Mouse (Mus musculus): Measurements from ENCODE around the gene Bcl9. TPM values are rescaled to one million over a fixed set of nuclear protein-coding genes. Genes with fewer than 3 reads are reported as not detected.

The Bcl9 gene
- total RNA-seq, 2 experiments from 2014 or later: 64.7 to 67.6 TPM

DNA sequence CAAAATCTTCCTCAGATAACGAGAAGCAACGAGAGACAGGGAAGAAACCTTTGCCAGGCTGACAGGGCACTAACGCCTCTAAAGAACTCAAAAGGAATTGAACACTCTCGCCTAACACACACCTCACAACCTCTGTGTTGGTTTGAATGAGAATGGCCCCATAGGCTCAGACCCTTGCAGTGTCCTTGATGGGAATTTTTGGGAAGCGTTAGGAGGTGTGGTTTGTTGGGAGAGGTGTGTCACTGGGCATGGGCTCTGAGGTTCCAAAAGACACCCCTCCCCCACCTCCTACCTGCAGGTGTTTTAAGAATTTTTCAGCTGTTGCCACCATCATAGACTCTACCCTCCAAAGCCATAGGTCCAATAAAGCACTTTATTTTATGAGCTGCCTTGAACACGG, 118.8 kb downstream of the Bcl9 start:
- no peak for TF ChIP-seq CTCF (conservative IDR thresholded peaks at IDR 0.05)
- no peak for DNase-seq (ENCODE audit: low spot score in 2 of 2)
- Histone ChIP-seq H3K4me3 (no peak overlapping the region), H3K27ac (no peak overlapping the region)

DNA sequence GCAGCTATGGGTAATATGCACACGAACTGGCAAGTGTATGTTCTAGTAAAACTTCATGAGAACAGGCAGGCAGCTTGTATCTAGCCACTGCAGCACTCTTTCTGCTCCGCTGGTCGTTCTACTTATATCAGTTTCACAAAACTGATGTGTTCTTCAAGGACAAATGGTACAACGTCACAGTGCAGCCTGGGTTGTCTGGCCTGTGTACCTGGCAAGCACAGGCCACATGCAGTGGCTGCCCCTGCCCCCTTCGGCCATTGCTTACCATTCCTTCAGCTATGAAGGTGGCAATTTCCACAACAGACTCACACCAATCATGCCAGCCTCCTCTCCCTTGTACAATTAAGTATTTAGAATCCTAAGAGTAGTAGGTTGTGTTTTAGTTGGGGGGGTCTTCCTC, 125.1 kb downstream of the Bcl9 start:
- no peak overlapping the region for H3K27ac ChIP-seq
- TF ChIP-seq CTCF (conservative IDR thresholded peaks at IDR 0.05): no peak
- H3K4me3 ChIP-seq: no peak overlapping the region
- no peak for DNase-seq (ENCODE audit: low spot score in 2 of 2)

DNA sequence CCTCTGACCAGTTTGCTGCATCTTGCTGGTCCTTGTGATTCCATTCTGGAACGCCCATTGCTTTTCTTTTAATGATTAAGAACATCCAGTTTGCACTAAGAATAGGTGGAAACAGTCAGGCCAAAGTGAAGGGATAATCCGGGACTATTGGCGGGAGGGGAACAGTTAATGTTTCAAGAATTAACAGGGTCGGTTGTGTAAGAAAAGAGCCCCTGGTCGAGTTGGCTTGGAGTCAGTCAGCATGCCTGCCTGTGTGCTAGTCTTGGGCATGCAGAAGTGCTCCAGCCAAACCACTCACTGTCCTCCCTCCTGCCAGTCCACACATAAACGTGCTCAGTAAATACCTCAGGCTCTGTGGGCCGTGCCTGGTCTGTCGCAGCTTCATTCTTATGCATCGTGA, 125.5 kb downstream of the Bcl9 start:
- no peak for TF ChIP-seq CTCF (conservative IDR thresholded peaks at IDR 0.05)
- H3K4me3 ChIP-seq: no peak overlapping the region
- no peak overlapping the region for H3K27ac ChIP-seq
- no peak for DNase-seq (ENCODE audit: low spot score in 2 of 2)

DNA sequence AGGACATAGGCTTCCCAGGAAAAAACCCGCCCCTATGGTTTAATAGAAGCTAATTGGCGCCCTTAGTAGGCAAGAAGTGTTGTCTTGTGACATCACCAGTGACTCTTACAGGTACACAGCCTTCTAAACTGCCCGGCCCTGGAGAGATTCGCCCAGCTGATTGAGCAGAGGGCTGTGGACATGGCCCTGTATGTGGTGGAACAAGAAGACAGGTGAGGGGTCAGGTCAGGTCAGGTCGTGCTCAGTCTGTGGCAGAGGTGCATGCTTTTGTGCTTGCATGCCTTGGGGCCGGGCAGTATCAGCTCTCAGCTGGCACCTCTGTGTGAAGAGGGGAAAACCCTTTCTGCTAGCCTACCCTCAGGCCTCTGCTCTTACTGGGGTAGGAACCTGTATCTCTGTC, 126.2 kb downstream of the Bcl9 start:
- Histone ChIP-seq H3K4me3 (no peak overlapping the region), H3K27ac (no peak overlapping the region)
- TF ChIP-seq CTCF (conservative IDR thresholded peaks at IDR 0.05): no peak
- no peak for DNase-seq (ENCODE audit: low spot score in 2 of 2)

DNA sequence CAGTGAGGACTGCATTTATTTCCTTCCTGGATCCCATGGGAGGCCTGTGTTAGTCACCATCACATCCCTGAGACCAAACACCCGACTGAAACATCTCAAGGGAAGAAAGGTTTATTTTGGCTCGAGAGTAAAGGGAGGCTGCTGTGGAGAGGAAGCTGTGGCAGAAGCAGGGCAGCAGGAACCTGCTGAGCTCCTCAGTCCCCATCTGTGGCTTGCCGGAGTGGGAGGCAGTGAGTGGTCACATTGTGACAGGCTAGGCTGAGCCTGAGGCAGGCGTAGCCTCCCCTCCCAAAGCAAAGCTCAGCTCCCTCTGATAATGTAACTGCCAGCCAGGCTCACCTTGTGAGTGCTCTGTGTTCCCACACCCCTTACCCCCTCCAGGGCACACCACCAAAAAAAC, 130.6 kb downstream of the Bcl9 start:
- H3K27ac ChIP-seq: no peak overlapping the region
- DNase-seq (ENCODE audit: low spot score in 2 of 2): no peak
- no peak for TF ChIP-seq CTCF (conservative IDR thresholded peaks at IDR 0.05)
- no peak overlapping the region for H3K4me3 ChIP-seq

DNA sequence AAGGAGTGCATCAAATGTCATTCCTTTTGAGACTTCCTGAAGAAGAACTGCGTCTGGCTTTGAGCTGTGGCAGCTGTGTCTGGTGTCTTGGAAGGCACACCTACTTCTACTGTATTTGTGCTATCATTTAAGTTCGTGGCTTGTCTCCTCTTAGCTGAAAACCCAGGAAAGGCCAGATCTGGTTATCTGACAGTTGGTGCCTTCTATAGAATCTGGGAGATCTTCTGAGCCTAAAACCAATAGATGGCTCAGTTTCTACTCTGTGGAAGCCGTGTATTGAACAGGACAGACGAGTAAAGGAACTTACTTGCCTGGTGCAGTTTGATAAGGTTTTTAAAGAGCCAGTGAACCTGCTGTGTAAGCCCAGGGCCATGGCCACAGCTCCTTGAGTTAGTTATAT, 133.2 kb downstream of the Bcl9 start:
- TF ChIP-seq CTCF (conservative IDR thresholded peaks at IDR 0.05): no peak
- no peak overlapping the region for H3K27ac ChIP-seq
- DNase-seq (ENCODE audit: low spot score in 2 of 2): no peak
- H3K4me3 ChIP-seq: no peak overlapping the region

DNA sequence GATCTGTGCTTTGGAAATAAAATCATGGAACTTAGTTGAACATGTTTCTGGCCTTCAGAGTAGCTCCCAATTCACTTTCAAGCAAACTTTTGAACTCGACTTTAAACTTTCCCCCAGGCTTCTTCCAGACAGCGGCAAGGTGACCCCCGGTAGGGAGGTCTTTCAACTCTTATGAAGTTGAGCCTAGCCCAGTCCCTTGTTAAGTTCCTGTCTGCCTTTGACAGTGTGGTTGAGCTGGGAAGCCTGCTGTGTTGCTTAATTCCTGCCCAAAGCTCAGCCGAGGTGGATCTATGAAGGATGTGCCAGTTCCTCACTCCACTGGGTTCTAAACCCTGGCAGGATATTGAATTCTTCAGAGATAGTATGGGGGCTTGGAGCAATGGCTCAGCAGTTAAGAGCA, 135.9 kb downstream of the Bcl9 start:
- Histone ChIP-seq H3K27ac (no peak overlapping the region), H3K4me3 (no peak overlapping the region)
- no peak for TF ChIP-seq CTCF (conservative IDR thresholded peaks at IDR 0.05)
- DNase-seq (ENCODE audit: low spot score in 2 of 2): no peak

DNA sequence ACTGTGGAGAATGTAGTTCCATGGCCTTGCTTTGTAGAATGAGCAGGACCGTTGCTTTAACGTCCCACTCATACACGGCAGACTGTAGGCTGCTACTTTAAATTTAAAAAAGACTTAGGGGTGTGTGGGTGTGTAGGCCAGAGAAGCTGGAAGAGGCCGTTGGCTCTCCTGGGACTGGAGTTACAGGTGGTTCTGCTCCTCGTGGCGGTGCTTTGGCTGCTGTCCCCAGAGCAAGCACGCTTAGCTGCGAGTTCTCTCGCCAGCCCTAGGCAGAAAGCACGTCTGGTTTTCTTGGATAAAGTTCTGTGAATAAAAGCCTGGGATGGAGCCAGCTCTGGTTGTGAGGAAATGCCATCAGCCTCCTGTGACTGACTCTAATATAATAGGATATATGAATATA, 136.8 kb downstream of the Bcl9 start:
- no peak for TF ChIP-seq CTCF (conservative IDR thresholded peaks at IDR 0.05)
- Histone ChIP-seq H3K4me3 (peak overlapping the region; percentile 11; the same call in 1 of the 2 replicates), H3K27ac (no peak overlapping the region)
- peak in 1 of 2 experiments; percentile 36 for DNase-seq (ENCODE audit: low spot score in 2 of 2)

DNA sequence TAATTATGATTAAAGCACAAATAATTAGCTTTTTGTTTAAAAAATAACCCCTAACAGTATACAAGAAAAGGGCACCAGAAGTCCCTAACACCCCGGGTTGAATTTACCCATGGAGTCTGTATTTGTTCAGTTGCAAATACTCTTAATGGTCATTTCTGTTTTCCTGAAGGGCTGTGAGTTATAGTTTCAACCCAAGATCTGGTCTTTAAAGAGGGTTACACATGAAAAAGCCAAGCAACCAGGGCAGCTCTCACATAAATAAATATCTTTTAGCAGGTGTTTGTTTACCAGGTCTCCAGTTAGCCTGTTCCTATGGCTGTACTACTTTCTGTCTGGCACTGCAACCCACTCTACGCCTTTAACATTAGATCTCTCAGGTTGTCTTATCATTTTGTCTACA, 137.7 kb downstream of the Bcl9 start:
- Histone ChIP-seq H3K27ac (no peak overlapping the region), H3K4me3 (peak overlapping the region; percentile 68)
- DNase-seq (ENCODE audit: low spot score in 2 of 2): no peak
- no peak for TF ChIP-seq CTCF (conservative IDR thresholded peaks at IDR 0.05)

DNA sequence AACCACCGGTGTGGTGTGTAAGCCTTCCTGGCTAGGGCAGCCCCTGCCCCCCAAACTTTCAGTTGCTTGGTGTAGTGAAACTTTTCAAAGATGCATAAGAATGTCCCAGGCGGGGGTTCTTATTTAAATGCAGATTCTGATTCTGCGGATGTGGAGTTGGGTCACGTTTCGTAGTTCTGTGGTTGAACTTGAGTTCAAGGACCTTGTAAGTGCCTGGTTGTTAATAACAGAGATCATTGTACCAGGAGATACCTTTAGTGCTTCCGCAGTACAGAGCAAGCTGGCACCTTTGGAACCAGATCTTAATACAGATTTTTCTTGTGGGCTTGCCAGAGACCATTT, 138.2 kb downstream of the Bcl9 start:
- TF ChIP-seq CTCF (conservative IDR thresholded peaks at IDR 0.05): no peak
- no peak for DNase-seq (ENCODE audit: low spot score in 2 of 2)
- Histone ChIP-seq H3K4me3 (peak overlapping the region; percentile 68), H3K27ac (peak overlapping the region; percentile 85)

DNA sequence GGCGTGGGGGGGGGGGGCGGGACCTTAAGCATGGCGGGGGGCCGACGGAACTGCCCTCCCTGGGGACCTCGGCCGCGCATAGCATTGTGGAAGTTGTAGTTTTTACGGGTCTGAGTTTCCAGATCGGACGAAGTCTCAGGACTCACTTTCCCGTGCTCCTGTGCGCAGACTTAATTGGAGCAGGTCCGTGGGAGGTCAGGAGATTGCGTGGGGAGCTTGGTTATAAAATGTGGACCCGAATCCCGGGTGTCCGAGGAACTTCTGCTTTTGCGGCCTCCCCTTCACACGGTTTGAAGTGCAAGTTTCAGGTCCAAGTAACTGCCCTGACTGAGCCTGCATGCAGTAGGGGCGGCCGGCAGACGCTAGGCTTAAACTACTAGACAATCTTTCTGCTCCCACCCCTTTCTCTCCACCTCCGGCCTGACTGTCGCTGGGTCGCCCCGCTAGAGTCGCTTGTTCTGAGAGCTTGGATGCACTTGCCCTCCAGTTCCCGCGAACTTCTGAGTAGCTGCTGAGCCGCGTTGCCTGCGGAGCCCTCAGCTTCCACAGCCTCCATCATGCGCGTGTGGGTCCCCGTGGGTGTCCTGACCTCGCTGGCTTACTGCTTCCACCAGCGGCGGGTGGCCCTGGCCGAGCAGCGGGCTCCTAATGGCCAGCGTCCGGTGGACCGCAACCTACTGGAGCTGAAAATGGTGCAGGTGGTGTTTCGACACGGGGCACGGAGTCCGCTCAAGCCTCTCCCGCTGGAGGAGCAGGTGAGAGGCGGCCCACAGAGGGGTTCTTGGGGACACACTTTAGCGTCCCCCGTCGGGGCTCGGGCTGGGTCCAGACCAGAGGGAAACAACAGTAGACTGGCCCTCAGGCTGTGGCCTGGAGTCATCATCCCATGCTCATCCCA, 138.9 kb downstream of the Bcl9 start, which contains the start of gene Acp6:
Acp6 (plus strand) TSS at position 167 of the 898 bp plus-strand sequence.
- peak; percentile 87 to 94 for DNase-seq (ENCODE audit: low spot score in 2 of 2)
- peak within 1 kb of the TSS; percentile 68 for H3K4me3 ChIP-seq
- peak within 1 kb of the TSS; percentile 85 for H3K27ac ChIP-seq
- no peak for TF ChIP-seq CTCF (conservative IDR thresholded peaks at IDR 0.05)

DNA sequence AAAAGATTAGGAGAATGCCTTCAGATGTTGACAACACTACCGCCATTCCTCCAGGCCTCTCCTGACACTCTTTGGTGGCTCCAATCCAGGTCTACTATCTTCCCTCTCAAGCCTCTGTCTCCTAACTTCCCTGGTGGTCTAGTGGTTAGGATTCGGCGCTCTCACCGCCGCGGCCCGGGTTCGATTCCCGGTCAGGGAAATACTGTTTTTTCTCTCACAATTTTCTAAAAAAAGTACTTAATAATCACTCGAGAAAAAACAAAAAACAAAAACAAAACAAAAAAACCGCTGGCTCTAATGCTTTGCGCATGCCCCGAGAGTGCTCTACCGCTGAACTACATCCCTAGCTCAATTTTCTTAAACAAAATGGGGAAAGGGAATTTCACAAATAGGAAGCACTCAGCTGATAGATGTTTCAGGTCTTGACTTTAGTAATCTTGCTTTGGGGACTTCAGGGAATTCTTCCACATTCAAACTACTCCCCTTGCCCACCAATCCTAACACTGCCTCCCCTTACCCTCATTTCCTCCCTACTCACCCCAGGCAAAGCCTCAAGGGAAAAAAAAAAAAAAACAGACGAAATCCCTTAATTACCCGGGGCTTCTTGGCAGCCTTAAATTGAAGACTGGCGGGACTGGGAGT, 139.6 kb downstream of the Bcl9 start:
- no peak for TF ChIP-seq CTCF (conservative IDR thresholded peaks at IDR 0.05)
- H3K4me3 ChIP-seq: peak overlapping the region; percentile 68
- DNase-seq (ENCODE audit: low spot score in 2 of 2): peak; percentile 87 to 95
- peak overlapping the region; percentile 85 for H3K27ac ChIP-seq

DNA sequence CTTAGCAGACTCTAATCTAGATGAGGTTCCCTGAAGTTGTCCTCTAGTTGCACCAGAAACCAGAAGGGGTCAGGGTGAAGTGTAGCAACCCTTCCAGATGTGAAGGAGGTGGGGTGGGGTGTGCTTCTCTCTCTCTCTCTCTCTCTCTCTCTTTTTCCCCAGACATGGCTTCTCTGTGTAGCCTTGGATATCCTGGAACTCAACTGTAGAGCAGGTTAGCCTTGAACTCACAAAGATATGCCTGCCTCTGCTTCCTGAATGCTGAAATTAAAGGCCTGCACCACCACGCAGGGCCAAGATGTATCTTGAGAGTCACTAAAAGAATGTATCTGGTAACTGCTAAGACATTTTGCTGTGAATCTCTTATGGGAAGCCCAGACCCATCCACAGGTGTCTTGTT, 140.4 kb downstream of the Bcl9 start:
- no peak overlapping the region for H3K27ac ChIP-seq
- DNase-seq (ENCODE audit: low spot score in 2 of 2): no peak
- no peak for TF ChIP-seq CTCF (conservative IDR thresholded peaks at IDR 0.05)
- H3K4me3 ChIP-seq: no peak overlapping the region

DNA sequence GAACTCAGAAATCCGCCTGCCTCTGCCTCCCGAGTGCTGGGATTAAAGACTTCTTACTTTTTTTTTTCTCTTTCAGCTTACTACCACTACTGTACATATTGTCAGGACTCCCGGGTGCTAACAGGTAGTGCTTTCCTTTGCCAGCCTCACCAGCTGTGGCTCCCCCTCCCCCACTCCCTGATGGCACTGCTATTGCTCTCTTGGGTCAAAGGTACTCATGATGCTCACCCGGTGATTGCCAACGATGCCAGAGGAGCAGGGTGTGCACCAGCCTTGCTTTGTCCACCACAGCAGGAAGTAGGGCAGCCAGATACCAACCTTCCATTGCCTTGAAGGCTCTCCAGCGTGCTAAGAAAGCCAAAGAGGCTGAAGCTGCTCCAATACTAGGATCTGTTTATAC, 141.3 kb downstream of the Bcl9 start:
- Histone ChIP-seq H3K4me3 (no peak overlapping the region), H3K27ac (no peak overlapping the region)
- TF ChIP-seq CTCF (conservative IDR thresholded peaks at IDR 0.05): no peak
- no peak for DNase-seq (ENCODE audit: low spot score in 2 of 2)

Other genes starting within 250 kb of the Bcl9 start
- 10 to 100 TPM; 35.9 to 37.7 TPM for gene Acp6, start 139.1 kb downstream of the Bcl9 start, total RNA-seq (2021)
- gene Olfr1402, start 124.1 kb upstream of the Bcl9 start, total RNA-seq (2021): not detected

Measured in layer of hippocampus, adult 2 months (tissue).